Mouse (Mus musculus): Measurements from ENCODE around the gene Prkcq. TPM values are rescaled to one million over a fixed set of nuclear protein-coding genes. Genes with fewer than 3 reads are reported as not detected.

Gene Prkcq
- polyA plus RNA-seq, 1 experiment from 2014 or later = 1.2 TPM

GRCm38 (mm10) chr2:11294643-11295191 lies 122.8 kb downstream of the Prkcq start:
- no peak overlapping the region for H3K4me3 ChIP-seq
- no peak overlapping the region for H3K27ac ChIP-seq
- H3K9me3 ChIP-seq (replicated peaks) = no peaks in the 10 kb centered on the region
- 52% methylated on average over 5 of the region's 5 CpGs for WGBS
- H3K27me3 ChIP-seq = no peaks in the 10 kb centered on the region
- no peak for ATAC-seq (replicated peaks; ENCODE audit: insufficient number of reproducible peaks, insufficient read depth, low FRiP score, low read depth)
- H3K36me3 ChIP-seq = no peaks in the 10 kb centered on the region
- no peak overlapping the region for H3K9ac ChIP-seq
- H3K4me2 ChIP-seq = no peak overlapping the region
- no peaks in the 10 kb centered on the region for H3K4me1 ChIP-seq (replicated peaks)

GRCm38 (mm10) chr2:11298811-11299210 lies 126.9 kb downstream of the Prkcq start:
- no peak overlapping the region for H3K9ac ChIP-seq
- H3K27me3 ChIP-seq = no peaks in the 10 kb centered on the region
- H3K27ac ChIP-seq = no peak overlapping the region
- H3K9me3 ChIP-seq (replicated peaks) = no peaks in the 10 kb centered on the region
- no peaks in the 10 kb centered on the region for H3K4me1 ChIP-seq (replicated peaks)
- no peak overlapping the region for H3K4me3 ChIP-seq
- no peak overlapping the region for H3K4me2 ChIP-seq
- H3K36me3 ChIP-seq = no peaks in the 10 kb centered on the region
- WGBS = 82% methylated on average over 7 of the region's 7 CpGs
- ATAC-seq (replicated peaks; ENCODE audit: insufficient number of reproducible peaks, insufficient read depth, low FRiP score, low read depth) = no peak

GRCm38 (mm10) chr2:11299366-11299765 lies 127.5 kb downstream of the Prkcq start:
- H3K4me3 ChIP-seq = no peak overlapping the region
- no peak for ATAC-seq (replicated peaks; ENCODE audit: insufficient number of reproducible peaks, insufficient read depth, low FRiP score, low read depth)
- 22% methylated on average over 1 of the region's 1 CpGs for WGBS

GRCm38 (mm10) chr2:11300362-11300761 lies 128.5 kb downstream of the Prkcq start:
- no peak overlapping the region for H3K4me2 ChIP-seq
- no peak for ATAC-seq (replicated peaks; ENCODE audit: insufficient number of reproducible peaks, insufficient read depth, low FRiP score, low read depth)
- H3K4me1 ChIP-seq (replicated peaks) = no peaks in the 10 kb centered on the region
- WGBS = 69% methylated on average over 6 of the region's 6 CpGs
- no peaks in the 10 kb centered on the region for H3K27me3 ChIP-seq
- no peaks in the 10 kb centered on the region for H3K9me3 ChIP-seq (replicated peaks)
- no peak overlapping the region for H3K9ac ChIP-seq
- H3K4me3 ChIP-seq = no peak overlapping the region
- no peaks in the 10 kb centered on the region for H3K36me3 ChIP-seq
- H3K27ac ChIP-seq = no peak overlapping the region

More at GRCm38 (mm10) chr2:11299366-11299765, 127.5 kb downstream of the Prkcq start:
- Histone ChIP-seq H3K4me1 (replicated peaks) (no peaks in the 10 kb centered on the region), H3K4me2 (no peak overlapping the region), H3K27me3 (no peaks in the 10 kb centered on the region), H3K27ac (no peak overlapping the region), H3K9me3 (replicated peaks) (no peaks in the 10 kb centered on the region), H3K9ac (no peak overlapping the region), H3K36me3 (no peaks in the 10 kb centered on the region)

- no peaks in the 10 kb centered on the region for H3K4me1 ChIP-seq (replicated peaks)
- H3K27me3 ChIP-seq = no peaks in the 10 kb centered on the region
- H3K9me3 ChIP-seq (replicated peaks) = no peaks in the 10 kb centered on the region
- H3K36me3 ChIP-seq = no peaks in the 10 kb centered on the region
- no peak for ATAC-seq (replicated peaks; ENCODE audit: insufficient number of reproducible peaks, insufficient read depth, low FRiP score, low read depth)
- no peak overlapping the region for H3K4me3 ChIP-seq
- H3K9ac ChIP-seq = no peak overlapping the region
- 33% methylated on average over 10 of the region's 10 CpGs for WGBS
- no peak overlapping the region for H3K27ac ChIP-seq
- H3K4me2 ChIP-seq = no peak overlapping the region
These were observed 148.3 kb downstream of the Prkcq start for GRCm38 (mm10) chr2:11320241-11320640.

GRCm38 (mm10) chr2:11322396-11322795 lies 150.5 kb downstream of the Prkcq start:
- H3K4me3 ChIP-seq = no peak overlapping the region
- 70% methylated on average over 3 of the region's 3 CpGs for WGBS
- H3K4me2 ChIP-seq = no peak overlapping the region
- no peak for ATAC-seq (replicated peaks; ENCODE audit: insufficient number of reproducible peaks, insufficient read depth, low FRiP score, low read depth)
- H3K9me3 ChIP-seq (replicated peaks) = no peaks in the 10 kb centered on the region
- no peak overlapping the region for H3K27ac ChIP-seq
- no peaks in the 10 kb centered on the region for H3K36me3 ChIP-seq
- H3K9ac ChIP-seq = no peak overlapping the region
- no peaks in the 10 kb centered on the region for H3K27me3 ChIP-seq
- no peaks in the 10 kb centered on the region for H3K4me1 ChIP-seq (replicated peaks)

- WGBS = 60% methylated on average over 7 of the region's 7 CpGs
- ATAC-seq (replicated peaks; ENCODE audit: insufficient number of reproducible peaks, insufficient read depth, low FRiP score, low read depth) = no peak
- Histone ChIP-seq H3K27ac (no peak overlapping the region), H3K36me3 (no peaks in the 10 kb centered on the region), H3K9me3 (replicated peaks) (no peaks in the 10 kb centered on the region), H3K4me1 (replicated peaks) (no peaks in the 10 kb centered on the region), H3K4me3 (no peak overlapping the region), H3K27me3 (no peaks in the 10 kb centered on the region), H3K4me2 (no peak overlapping the region), H3K9ac (no peak overlapping the region)
These were observed 155.4 kb downstream of the Prkcq start for GRCm38 (mm10) chr2:11327280-11327679.

GRCm38 (mm10) chr2:11329407-11330224 lies 157.7 kb downstream of the Prkcq start:
- Histone ChIP-seq H3K4me3 (no peak overlapping the region), H3K4me2 (no peak overlapping the region), H3K36me3 (no peaks in the 10 kb centered on the region), H3K27ac (no peak overlapping the region), H3K9ac (no peak overlapping the region), H3K27me3 (no peaks in the 10 kb centered on the region), H3K4me1 (replicated peaks) (no peaks in the 10 kb centered on the region), H3K9me3 (replicated peaks) (no peaks in the 10 kb centered on the region)
- 19% methylated on average over 10 of the region's 10 CpGs for WGBS
- ATAC-seq (replicated peaks; ENCODE audit: insufficient number of reproducible peaks, insufficient read depth, low FRiP score, low read depth) = no peak

- Histone ChIP-seq H3K4me1 (replicated peaks) (peaks cover 6% of the 10 kb centered on the region), H3K36me3 (no peaks in the 10 kb centered on the region), H3K27me3 (no peaks in the 10 kb centered on the region), H3K9ac (no peak overlapping the region), H3K4me3 (no peak overlapping the region), H3K9me3 (replicated peaks) (no peaks in the 10 kb centered on the region), H3K27ac (no peak overlapping the region), H3K4me2 (no peak overlapping the region)
- WGBS = 23% methylated on average over 11 of the region's 11 CpGs
- ATAC-seq (replicated peaks; ENCODE audit: insufficient number of reproducible peaks, insufficient read depth, low FRiP score, low read depth) = no peak; the same call in 1 of the 2 replicates
These were observed 159.9 kb downstream of the Prkcq start for GRCm38 (mm10) chr2:11331528-11332446.

- Histone ChIP-seq H3K36me3 (no peaks in the 10 kb centered on the region), H3K27ac (no peak overlapping the region), H3K4me3 (no peak overlapping the region), H3K27me3 (no peaks in the 10 kb centered on the region), H3K4me2 (no peak overlapping the region), H3K9me3 (replicated peaks) (no peaks in the 10 kb centered on the region), H3K4me1 (replicated peaks) (peaks cover 6% of the 10 kb centered on the region), H3K9ac (no peak overlapping the region)
- no peak for ATAC-seq (replicated peaks; ENCODE audit: insufficient number of reproducible peaks, insufficient read depth, low FRiP score, low read depth)
- 58% methylated on average over 4 of the region's 4 CpGs for WGBS
These were observed 160.6 kb downstream of the Prkcq start for GRCm38 (mm10) chr2:11332469-11332868.

- Histone ChIP-seq H3K27ac (no peak overlapping the region), H3K4me2 (no peak overlapping the region; the same call in 1 of the 2 replicates), H3K9ac (no peak overlapping the region), H3K4me1 (replicated peaks) (peaks cover 6% of the 10 kb centered on the region), H3K4me3 (no peak overlapping the region), H3K27me3 (no peaks in the 10 kb centered on the region), H3K36me3 (no peaks in the 10 kb centered on the region), H3K9me3 (replicated peaks) (no peaks in the 10 kb centered on the region)
- WGBS = 64% methylated on average over 14 of the region's 14 CpGs
- ATAC-seq (replicated peaks; ENCODE audit: insufficient number of reproducible peaks, insufficient read depth, low FRiP score, low read depth) = no peak
These were observed 161.6 kb downstream of the Prkcq start for GRCm38 (mm10) chr2:11333301-11334017.
